Mouse (Mus musculus): ENCODE measurements around the gene Olfr448.

The Olfr448 gene

GRCm38 (mm10) chr6:42890141-42890540, at the start of gene Olfr448:
TSS of gene Olfr448 (plus strand) at chr6:42890441.
- DNase-seq (ENCODE audit: low read depth, low spot score), result no peak

GRCm38 (mm10) chr6:42860222-42860819, 29.9 kb upstream of the Olfr448 start:
- peak; percentile 49 for DNase-seq (ENCODE audit: low read depth, low spot score)

GRCm38 (mm10) chr6:42869695-42870094, 20.5 kb upstream of the Olfr448 start:
- DNase-seq (ENCODE audit: low read depth, low spot score), result no peak

- no peak for DNase-seq (ENCODE audit: low read depth, low spot score)
Observed at GRCm38 (mm10) chr6:42876323-42876722, 13.9 kb upstream of the Olfr448 start.

GRCm38 (mm10) chr6:42900345-42900744, 10.1 kb downstream of the Olfr448 start:
- no peak for DNase-seq (ENCODE audit: low read depth, low spot score)

- DNase-seq (ENCODE audit: low read depth, low spot score), result no peak
Observed at GRCm38 (mm10) chr6:42908578-42908977, 18.3 kb downstream of the Olfr448 start, which contains the start of gene Olfr447. TSS of gene Olfr447 (plus strand) at chr6:42908878.

- DNase-seq (ENCODE audit: low read depth, low spot score), result no peak
Observed at GRCm38 (mm10) chr6:42921077-42921476, 30.8 kb downstream of the Olfr448 start, which contains the start of gene Olfr446. TSS of gene Olfr446 (plus strand) at chr6:42921377.

Data from ZHBTc4 (cell line).